Mouse (Mus musculus) small intestine, adult 2 months (tissue): ENCODE measurements around the gene Dlst. TPM values are rescaled to one million over a fixed set of nuclear protein-coding genes. Genes with fewer than 3 reads are reported as not detected.

Experiments
- H3K27ac ChIP-seq: fragments of 200-500 bp; 2 replicates; pipeline ENCODE4 v1.5.1; 2012; ENCODE audit warnings: low read depth, low read length, control low read depth, inconsistent platforms; ENCODE audit not compliant: insufficient read depth
- H3K27me3 ChIP-seq: fragments of 200-500 bp; 2 replicates; pipeline ENCODE4 v1.6.1; 2012; ENCODE audit warnings: mild to moderate bottlenecking, moderate library complexity, low read length, inconsistent platforms; ENCODE audit not compliant: control insufficient read depth, insufficient read depth
- H3K36me3 ChIP-seq: fragments of 200-500 bp; 2 replicates; pipeline ENCODE4 v1.6.1; 2012; ENCODE audit warnings: mild to moderate bottlenecking, low read length, control low read depth, inconsistent platforms; ENCODE audit not compliant: control insufficient read depth, insufficient read depth
- H3K4me1 ChIP-seq: fragments of 200-500 bp; 2 replicates; pipeline ENCODE4 v1.6.1; 2012; ENCODE audit warnings: low read length, inconsistent platforms, mixed read lengths; ENCODE audit not compliant: control insufficient read depth, insufficient read depth, insufficient read length
- H3K4me3 ChIP-seq: fragments of 200-500 bp; 2 replicates; pipeline ENCODE4 v1.5.1; 2012; ENCODE audit warnings: low read depth, mild to moderate bottlenecking, control low read depth, inconsistent platforms, low read length, moderate library complexity
- CTCF ChIP-seq: fragments of 200-500 bp; IDR thresholded peaks from 2 replicates; pipeline ENCODE4 v1.5.1; 2012; ENCODE audit warnings: low read depth, mild to moderate bottlenecking, control low read depth, inconsistent platforms, low read length, moderate library complexity, mixed read lengths; ENCODE audit not compliant: insufficient replicate concordance, insufficient read length; ENCODE audit errors: extremely low read depth
- POLR2A ChIP-seq: fragments of 200-500 bp; IDR thresholded peaks from 2 replicates; pipeline ENCODE4 v1.6.1; 2012; ENCODE audit warnings: low read depth, mild to moderate bottlenecking, control low read depth, inconsistent platforms, low read length, moderate library complexity
- WGBS: fragments of 180-500 bp; shearing (Covaris S2); methylation state at CpG from one replicate; pipeline ENCODE4 v1.1.7; 2018; 5-methylcytosine and 5-hydroxymethylcytosine counted together
- polyA plus RNA-seq: library from polyadenylated mRNA; depleted of rRNA; stranded (reverse); fragments of >200 nt; gene quantifications from 2 replicates; pipeline ENCODE4 v1.2.3, GENCODE M21; 2012; rRNA removed

The Dlst gene
- polyA plus RNA-seq, 1 experiment, result 125 TPM

GRCm38 (mm10) chr12:85182898-85183297, 72.3 kb downstream of the Dlst start:
- WGBS, result 71% methylated on average over 5 of the region's 5 CpGs
- H3K27ac ChIP-seq, result no peak overlapping the region
- no peaks in the 10 kb centered on the region for H3K36me3 ChIP-seq
- TF ChIP-seq CTCF (no peak), POLR2A (no peak)
- 0 out of 2 replicates have a peak, but pooled peaks cover 6% of the 10 kb centered on the region for H3K27me3 ChIP-seq
- H3K4me3 ChIP-seq, result no peak overlapping the region
- no peaks in the 10 kb centered on the region for H3K4me1 ChIP-seq

GRCm38 (mm10) chr12:85184118-85184517, 73.5 kb downstream of the Dlst start:
- TF ChIP-seq CTCF, result no peak
- Histone ChIP-seq H3K4me3 (no peak overlapping the region), H3K27me3 (0 out of 2 replicates have a peak, but pooled peaks cover 6% of the 10 kb centered on the region), H3K27ac (no peak overlapping the region), H3K4me1 (no peaks in the 10 kb centered on the region), H3K36me3 (no peaks in the 10 kb centered on the region)
- 48% methylated on average over 5 of the region's 5 CpGs for WGBS

Other genes with a start within 250 kb of the Dlst start
- gene Ltbp2, start 234.3 kb upstream of the Dlst start, polyA plus RNA-seq, result 6.1 and 8.1 TPM in 2 replicates
- 15.7 and 27.6 TPM in 2 replicates for gene Fcf1, start 139.9 kb upstream of the Dlst start, polyA plus RNA-seq
- gene Arel1, start 139.9 kb upstream of the Dlst start, polyA plus RNA-seq, result 10.7 and 19.7 TPM in 2 replicates
- gene Ylpm1, start 114.5 kb upstream of the Dlst start, polyA plus RNA-seq, result 7.3 and 11.9 TPM in 2 replicates
- 0.42 and 1.3 TPM in 2 replicates for gene Prox2, start 74 bp upstream of the Dlst start, polyA plus RNA-seq
- gene Rps6kl1, start 40.4 kb downstream of the Dlst start, polyA plus RNA-seq, result 0.25 and 0.68 TPM in 2 replicates
- gene Pgf, start 67.0 kb downstream of the Dlst start, polyA plus RNA-seq, result 0.48 and 0.90 TPM in 2 replicates
- 58.8 and 103 TPM in 2 replicates for gene Eif2b2, start 108.6 kb downstream of the Dlst start, polyA plus RNA-seq
- gene Mlh3, start 159.8 kb downstream of the Dlst start, polyA plus RNA-seq, result 0.72 and 0.99 TPM in 2 replicates
- gene Acyp1, start 177.6 kb downstream of the Dlst start, polyA plus RNA-seq, result 0.57 and 0.90 TPM in 2 replicates
- 0.05 and 0.06 TPM in 2 replicates for gene Zc2hc1c, start 177.8 kb downstream of the Dlst start, polyA plus RNA-seq
- 7.4 and 11.1 TPM in 2 replicates for gene Nek9, start 228.5 kb downstream of the Dlst start, polyA plus RNA-seq